Mouse (Mus musculus): ENCODE data around the gene Patl1. TPM values are rescaled to one million over a fixed set of nuclear protein-coding genes. Genes with fewer than 3 reads are reported as not detected.

Patl1 gene
- polyA plus RNA-seq (2017; shearing (Covaris generic)), result 10 to 100 TPM; 18.3 to 20.1 TPM

GRCm38 (mm10) chr19:11912037-11912532, at the start of gene Patl1:
TSS of gene Patl1 (plus strand) at chr19:11912399.

GRCm38 (mm10) chr19:11875006-11875405, 37.2 kb upstream of the Patl1 start, which contains the start of gene Olfr1419:
TSS of gene Olfr1419 (minus strand) at chr19:11875106.

GRCm38 (mm10) chr19:11886265-11886664, 25.9 kb upstream of the Patl1 start, which contains the start of gene Olfr1420:
TSS of gene Olfr1420 (plus strand) at chr19:11886565.

GRCm38 (mm10) chr19:11965023-11965942, 53.1 kb downstream of the Patl1 start, which contains the start of gene Osbp:
TSS of gene Osbp (plus strand) at chr19:11965941.

Other genes starting within 250 kb of the Patl1 start
- under 1 TPM in 1 of 2 experiments, not detected in 1; 0.26 TPM for gene Oosp1, start 221.2 kb upstream of the Patl1 start, polyA plus RNA-seq (2017; shearing (Covaris generic))
- under 1 TPM in 1 of 2 experiments, not detected in 1; 0.44 TPM for gene Oosp3, start 215.3 kb upstream of the Patl1 start, polyA plus RNA-seq (2017; shearing (Covaris generic))
- not detected for gene Gif, start 164.8 kb upstream of the Patl1 start, polyA plus RNA-seq (2017; shearing (Covaris generic))
- gene Mrpl16, start 142.0 kb upstream of the Patl1 start, polyA plus RNA-seq (2017; shearing (Covaris generic)), result 10 to 100 TPM; 45.1 to 47.2 TPM
- gene Stx3, start 93.0 kb upstream of the Patl1 start, polyA plus RNA-seq (2017; shearing (Covaris generic)), result 1 to 10 TPM; 2.4 to 2.6 TPM
- gene Olfr1417, start 73.2 kb upstream of the Patl1 start, polyA plus RNA-seq (2017; shearing (Covaris generic)), result under 1 TPM in 1 of 2 experiments, not detected in 1; 0.58 TPM
- gene Olfr1418, start 51.3 kb upstream of the Patl1 start, polyA plus RNA-seq (2017; shearing (Covaris generic)), result not detected
- gene Olfr1419, start 37.3 kb upstream of the Patl1 start, polyA plus RNA-seq (2017; shearing (Covaris generic)), result not detected
- gene Olfr1420, start 25.8 kb upstream of the Patl1 start, polyA plus RNA-seq (2017; shearing (Covaris generic)), result not detected
- gene Osbp, start 53.5 kb downstream of the Patl1 start, polyA plus RNA-seq (2017; shearing (Covaris generic)), result 10 to 100 TPM; 36.9 to 44.3 TPM
- under 1 TPM in 1 of 2 experiments, not detected in 1; 0.11 TPM for gene Olfr1423, start 128.9 kb downstream of the Patl1 start, polyA plus RNA-seq (2017; shearing (Covaris generic))
- under 1 TPM; 0.10 to 0.20 TPM for gene Olfr1424, start 150.3 kb downstream of the Patl1 start, polyA plus RNA-seq (2017; shearing (Covaris generic))
- gene Olfr1425, start 165.3 kb downstream of the Patl1 start, polyA plus RNA-seq (2017; shearing (Covaris generic)), result under 1 TPM in 1 of 2 experiments, not detected in 1; 0.09 TPM
- not detected for gene Olfr1426, start 179.6 kb downstream of the Patl1 start, polyA plus RNA-seq (2017; shearing (Covaris generic))
- gene Olfr1427, start 190.9 kb downstream of the Patl1 start, polyA plus RNA-seq (2017; shearing (Covaris generic)), result not detected
- not detected for gene Olfr1428, start 203.5 kb downstream of the Patl1 start, polyA plus RNA-seq (2017; shearing (Covaris generic))
- gene Olfr76, start 210.8 kb downstream of the Patl1 start, polyA plus RNA-seq (2017; shearing (Covaris generic)), result under 1 TPM in 1 of 2 experiments, not detected in 1; 0.23 TPM